Mouse (Mus musculus): Measurements from ENCODE around the gene Dnaaf2.

DNA sequence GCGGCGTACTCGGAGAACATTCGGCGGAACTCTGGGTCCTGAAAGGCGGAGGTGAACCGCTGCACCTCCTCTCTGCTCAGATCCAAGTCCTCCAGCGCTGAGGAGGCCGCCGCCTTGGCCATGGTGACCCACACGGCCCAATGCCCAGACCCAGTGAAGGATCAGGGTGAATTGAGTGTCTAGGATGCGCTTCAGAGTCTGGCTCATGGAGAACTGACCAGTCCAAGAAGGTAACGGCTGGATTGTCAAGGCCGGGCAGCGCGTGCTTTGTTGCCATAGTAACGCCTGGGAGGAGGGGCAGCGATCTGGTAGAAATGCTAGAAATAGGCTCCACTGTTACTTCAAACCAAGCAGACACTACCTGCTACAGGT lies at the start of gene Dnaaf2:
- TF ChIP-seq CTCF (IDR thresholded peaks at IDR 0.05; ENCODE audit: insufficient read depth, low read depth, low read length) = no peak
- no peak for TF ChIP-seq POLR2A (IDR thresholded peaks at IDR 0.05; ENCODE audit: insufficient read depth, low read depth, low read length)

Data from olfactory bulb, adult 2 months (tissue).